Mouse (Mus musculus) T-helper 17 cell (primary cell): Measurements from ENCODE around the gene Lrrc74b.

ENCODE experiments used
- in situ Hi-C, 2 experiments: fragments of 300-600 bp; cut with MboI, MseI; formaldehyde crosslinking; loops; 1 replicate in 1 of 2; 2 replicates in 1 of 2; pipeline ENCODE4 v1.15.1; 2025; ENCODE audit warnings: high pct_unique_total_duplicates in 2 of 2

Lrrc74b gene

DNA sequence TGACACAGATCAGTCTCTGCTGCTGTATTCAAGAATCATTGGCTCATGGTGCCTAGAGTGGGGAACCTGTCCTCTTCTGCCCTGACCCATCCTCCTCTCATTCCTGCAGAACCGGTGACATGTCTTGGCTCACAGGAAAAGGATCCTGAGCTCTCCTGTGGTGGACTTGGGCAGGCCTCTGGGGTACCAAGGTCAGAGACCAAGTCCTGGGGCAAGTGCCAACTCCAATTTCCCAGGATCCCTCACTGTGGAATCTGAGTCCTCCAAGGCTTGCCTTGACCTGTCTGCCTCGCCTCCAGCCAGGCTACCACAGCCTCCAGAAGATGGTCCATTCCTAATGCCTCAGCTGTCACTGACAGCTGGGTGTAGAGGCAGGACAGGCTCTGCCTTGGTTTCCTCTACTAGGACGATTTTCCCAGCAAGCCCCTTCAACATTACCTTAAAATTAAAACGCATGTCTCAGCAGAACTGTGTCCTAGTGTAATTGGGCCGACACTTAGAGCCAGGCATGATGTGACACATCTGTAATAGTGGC is 54.0 kb downstream of the Lrrc74b start:
- in situ Hi-C loops = loop anchor here in 1 of 2 experiments (5.0 to 10.0 kb wide), 2 partner anchors 100 to 302 kb away; partner anchors contain the start of genes Pi4ka, Rimbp3, Snap29 and Ube2l3

DNA sequence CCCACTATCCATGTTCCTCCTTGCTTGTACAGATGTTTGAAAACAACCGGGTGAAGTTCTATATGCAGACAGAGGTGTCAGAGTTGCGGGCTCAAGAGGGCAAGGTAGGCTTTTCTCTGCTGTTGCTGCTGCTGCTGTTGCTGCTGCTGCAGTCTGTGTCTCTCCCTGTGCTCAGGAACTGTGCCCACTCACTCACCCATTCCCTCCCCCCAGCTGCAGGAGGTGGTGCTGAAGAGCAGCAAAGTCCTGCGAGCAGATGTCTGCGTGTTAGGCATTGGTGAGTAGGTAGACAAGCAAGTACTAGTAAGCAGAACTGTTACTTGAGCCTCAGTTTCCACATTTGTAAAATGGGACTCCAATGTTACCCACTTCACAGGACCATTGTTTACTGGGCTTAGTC is 58.4 kb downstream of the Lrrc74b start:
- in situ Hi-C loops = loop anchor here in 1 of 2 experiments (10.0 kb wide), 1 partner anchor 298 kb away; the partner anchor contains the start of genes Rimbp3 and Ube2l3

DNA sequence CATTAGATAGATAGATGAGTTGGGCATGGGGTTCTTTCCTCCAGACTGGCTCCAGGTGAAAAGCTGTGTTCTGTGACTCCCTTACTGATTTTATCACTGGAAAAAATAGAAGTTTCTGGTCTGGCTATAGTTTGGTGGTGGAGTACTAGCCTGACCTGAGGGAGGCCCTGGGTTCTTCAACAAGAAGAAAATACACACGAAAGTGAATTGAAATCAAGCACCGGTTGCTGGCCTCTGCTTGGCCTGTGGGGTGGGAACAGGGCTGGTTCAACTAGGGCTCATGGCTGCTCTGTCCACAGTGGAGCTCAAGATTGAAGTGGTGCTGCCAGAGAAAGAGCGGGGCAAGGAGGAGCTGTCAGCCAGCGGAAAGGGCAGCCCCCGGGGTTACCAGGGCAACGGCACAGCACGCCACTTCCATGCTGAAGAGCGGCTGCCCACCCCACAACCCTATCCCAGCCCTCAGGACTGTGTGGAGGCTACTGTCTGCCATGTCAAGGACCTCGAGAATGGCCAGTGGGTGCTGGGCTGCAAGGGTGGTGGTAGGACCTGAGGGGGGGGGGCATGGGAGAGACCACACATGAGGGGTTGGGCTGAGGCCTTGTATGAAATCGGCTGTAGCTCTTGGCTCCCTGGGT is 61.7 kb downstream of the Lrrc74b start:
- in situ Hi-C loops = no loop called here

DNA sequence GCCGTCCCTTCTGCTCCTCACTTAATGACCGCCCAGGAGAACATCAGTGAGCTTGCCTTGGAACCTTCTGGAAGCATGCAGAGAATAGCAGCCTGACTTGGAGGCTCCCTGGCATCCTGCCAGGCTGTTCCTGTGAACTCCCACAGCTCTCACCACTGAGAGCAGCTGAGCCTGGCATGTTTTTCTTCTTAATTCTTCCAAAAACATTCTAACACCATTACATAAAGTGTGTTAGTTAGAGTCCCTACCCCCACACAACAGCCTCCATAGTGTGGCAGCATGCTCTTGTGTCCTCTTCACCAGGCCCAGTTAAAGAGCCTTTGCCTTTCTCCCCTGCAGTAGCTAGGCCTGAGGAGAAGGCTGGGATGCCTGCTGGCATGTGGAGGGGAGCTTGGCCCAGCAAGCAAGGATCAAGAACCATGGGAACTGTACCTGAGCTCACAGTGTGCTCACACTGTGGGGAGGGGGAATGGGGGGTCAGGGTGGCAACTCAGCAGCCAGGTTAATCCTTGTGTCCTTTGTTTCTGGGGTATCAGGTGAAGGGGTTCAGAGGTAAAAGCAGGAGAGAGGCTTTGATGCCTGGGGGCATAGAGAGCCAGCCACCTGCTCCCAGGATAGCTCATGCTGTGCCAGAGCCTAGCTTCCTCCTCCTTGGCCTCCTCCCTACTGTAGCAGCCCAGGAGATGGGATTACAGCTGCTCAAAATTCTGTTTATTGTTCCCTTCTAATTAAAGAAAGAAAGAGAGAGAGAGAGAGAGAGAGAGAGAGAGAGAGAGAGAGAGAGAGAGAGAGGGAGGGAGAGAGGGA is 64.3 kb downstream of the Lrrc74b start:
- in situ Hi-C loops = no loop called here
